Mouse (Mus musculus): ENCODE measurements around the gene Rmnd1.

- TF ChIP-seq CTCF (IDR thresholded peaks at IDR 0.05; ENCODE audit: low read depth) (no peak), EP300 (IDR thresholded peaks at IDR 0.05; ENCODE audit: low read depth) (no peak)
These were observed 77.6 kb downstream of the Rmnd1 start for GRCm38 (mm10) chr10:4354371-4355260.
